Mouse (Mus musculus): Measurements from ENCODE around the gene Gpc6.
A peak's percentile ranks its signal among the peaks of the same experiment; 100 is the strongest.

Gpc6 gene

GRCm38 (mm10) chr14:117625100-117625710 lies 700.1 kb downstream of the Gpc6 start:
- DNase-seq (ENCODE audit: low spot score) = no peak

DNA sequence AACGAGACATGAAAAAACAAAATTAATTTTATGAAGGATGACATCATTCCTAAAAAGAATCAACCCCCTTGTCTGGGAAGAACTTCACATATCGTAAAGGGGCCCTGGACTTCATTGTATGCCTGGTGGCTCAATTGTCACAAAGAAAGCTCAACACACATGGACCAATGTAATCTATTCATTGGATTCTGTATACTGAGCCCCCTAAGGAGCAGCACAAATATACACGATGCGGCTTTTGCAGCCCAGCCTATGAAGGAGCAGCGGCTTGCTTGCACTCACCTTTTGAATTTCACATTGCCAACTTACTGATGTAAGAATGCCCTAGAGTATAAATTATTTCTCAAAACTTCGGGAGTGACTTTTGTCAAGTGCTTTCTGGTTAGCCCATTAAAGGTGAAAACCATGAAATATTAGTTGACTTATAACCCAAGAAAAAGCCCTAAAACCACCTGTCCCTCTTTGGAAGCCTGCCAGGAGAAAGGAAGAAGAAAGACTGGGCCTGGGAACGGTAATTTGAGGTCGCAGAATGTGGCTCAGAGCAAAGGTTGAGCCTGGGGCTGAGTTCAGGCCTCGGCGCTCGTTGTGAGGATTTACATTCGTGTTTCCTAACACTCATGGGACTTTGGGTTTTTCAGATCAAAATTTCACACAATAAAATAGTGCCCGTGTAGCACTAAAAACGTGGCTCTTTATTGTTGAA lies 709.3 kb downstream of the Gpc6 start:
- DNase-seq (ENCODE audit: low spot score) = no peak

- no peak for DNase-seq (ENCODE audit: low spot score)
Observed at GRCm38 (mm10) chr14:117641853-117642252, 716.7 kb downstream of the Gpc6 start.

- no peak for DNase-seq (ENCODE audit: low spot score)
Observed at GRCm38 (mm10) chr14:117643069-117643468, 718.0 kb downstream of the Gpc6 start.

GRCm38 (mm10) chr14:117648199-117648960 lies 723.3 kb downstream of the Gpc6 start:
- DNase-seq (ENCODE audit: low spot score) = peak; percentile 17

GRCm38 (mm10) chr14:117650141-117650540 lies 725.0 kb downstream of the Gpc6 start:
- no peak for DNase-seq (ENCODE audit: low spot score)

- DNase-seq (ENCODE audit: low spot score) = peak; percentile 33
Observed at GRCm38 (mm10) chr14:117651271-117651670, 726.2 kb downstream of the Gpc6 start.

GRCm38 (mm10) chr14:117651938-117652337 lies 726.8 kb downstream of the Gpc6 start:
- no peak for DNase-seq (ENCODE audit: low spot score)

- no peak for DNase-seq (ENCODE audit: low spot score)
Observed at GRCm38 (mm10) chr14:117655382-117655781, 730.3 kb downstream of the Gpc6 start.

DNA sequence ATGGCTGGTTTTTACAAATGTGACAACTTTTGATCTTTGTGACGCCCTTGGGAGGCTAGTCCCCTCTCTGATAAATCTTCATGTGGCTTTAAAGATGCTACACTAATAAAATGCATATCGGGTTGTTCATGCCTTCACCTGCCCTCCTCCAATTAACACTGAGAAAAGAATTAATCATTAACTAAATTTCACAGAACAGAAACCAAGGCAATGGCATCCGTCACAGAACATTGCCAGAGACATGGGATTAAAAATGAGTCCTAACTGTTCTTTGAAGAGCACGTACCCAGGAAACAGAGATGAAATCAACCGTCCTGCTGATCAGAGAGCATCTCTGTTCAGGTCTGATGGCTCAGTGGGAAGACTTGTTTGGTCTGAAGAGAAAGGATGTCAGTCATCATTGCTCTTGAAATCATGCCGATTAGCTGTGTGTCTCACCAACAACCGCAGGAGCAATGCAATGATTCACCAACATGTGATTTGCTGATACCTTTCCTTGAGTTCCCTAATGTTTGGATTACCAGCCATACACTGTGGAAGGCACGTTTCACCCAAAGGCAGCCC lies 734.2 kb downstream of the Gpc6 start:
- no peak for DNase-seq (ENCODE audit: low spot score)

DNA sequence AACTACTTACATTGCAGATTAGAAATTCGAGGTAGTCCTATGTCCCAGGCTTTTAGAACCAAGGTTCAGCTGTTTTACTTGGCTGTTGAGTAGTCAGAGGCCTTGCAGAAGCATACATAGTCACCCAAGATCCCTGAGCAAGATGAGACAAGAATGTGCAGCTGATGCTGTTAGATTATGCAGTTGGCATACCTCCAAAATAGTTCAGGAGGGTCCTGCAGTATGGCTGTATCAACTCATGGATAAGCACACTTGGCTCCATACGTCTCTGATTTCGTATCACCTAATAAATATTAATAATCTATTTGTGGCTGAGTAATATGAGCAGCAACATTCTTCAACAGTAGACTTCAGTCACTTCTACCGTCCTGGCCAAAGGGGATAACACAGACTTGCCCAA lies 737.1 kb downstream of the Gpc6 start:
- DNase-seq (ENCODE audit: low spot score) = no peak

GRCm38 (mm10) chr14:117664796-117665195 lies 739.7 kb downstream of the Gpc6 start:
- DNase-seq (ENCODE audit: low spot score) = no peak

GRCm38 (mm10) chr14:117666126-117666525 lies 741.0 kb downstream of the Gpc6 start:
- no peak for DNase-seq (ENCODE audit: low spot score)

DNA sequence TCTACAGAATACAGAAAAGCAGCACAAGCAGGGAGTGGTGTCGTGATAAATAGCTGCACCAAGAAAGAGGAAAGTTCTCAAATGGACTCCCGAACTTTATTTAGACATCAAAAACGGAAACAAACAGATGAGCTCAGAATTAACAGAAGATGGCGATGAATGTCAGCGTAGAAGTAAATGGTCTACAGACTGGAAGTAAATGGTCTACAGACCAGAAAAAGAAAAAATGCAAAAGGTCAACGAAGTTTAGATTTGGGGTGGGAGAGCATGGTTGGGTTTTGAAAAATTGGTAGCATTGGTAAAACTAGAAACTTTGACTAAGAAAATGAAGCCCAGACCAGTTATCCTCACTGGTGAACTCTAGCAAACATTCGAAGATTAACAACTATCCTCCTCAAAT lies 748.4 kb downstream of the Gpc6 start:
- no peak for DNase-seq (ENCODE audit: low spot score)

DNA sequence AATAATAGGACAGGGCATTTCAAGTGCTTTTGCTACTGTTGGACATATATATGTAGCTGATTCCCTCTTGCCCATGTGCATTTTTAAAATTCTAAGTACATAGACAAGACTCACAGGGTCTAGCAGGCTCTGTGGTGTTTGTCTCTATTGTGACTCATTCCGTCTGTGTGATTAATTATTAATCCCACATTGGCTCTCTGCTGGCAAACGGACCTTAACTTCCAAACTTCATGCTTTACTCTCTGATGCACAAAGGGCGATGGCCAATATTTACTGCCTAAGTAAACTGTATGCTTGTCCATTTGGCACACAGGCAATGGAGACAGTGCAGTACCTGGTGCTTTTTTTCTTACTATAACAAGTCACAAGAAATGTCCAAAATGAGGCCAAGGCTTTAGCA lies 749.4 kb downstream of the Gpc6 start:
- DNase-seq (ENCODE audit: low spot score) = no peak

- DNase-seq (ENCODE audit: low spot score) = no peak
Observed at GRCm38 (mm10) chr14:117679926-117680325, 754.8 kb downstream of the Gpc6 start.

DNA sequence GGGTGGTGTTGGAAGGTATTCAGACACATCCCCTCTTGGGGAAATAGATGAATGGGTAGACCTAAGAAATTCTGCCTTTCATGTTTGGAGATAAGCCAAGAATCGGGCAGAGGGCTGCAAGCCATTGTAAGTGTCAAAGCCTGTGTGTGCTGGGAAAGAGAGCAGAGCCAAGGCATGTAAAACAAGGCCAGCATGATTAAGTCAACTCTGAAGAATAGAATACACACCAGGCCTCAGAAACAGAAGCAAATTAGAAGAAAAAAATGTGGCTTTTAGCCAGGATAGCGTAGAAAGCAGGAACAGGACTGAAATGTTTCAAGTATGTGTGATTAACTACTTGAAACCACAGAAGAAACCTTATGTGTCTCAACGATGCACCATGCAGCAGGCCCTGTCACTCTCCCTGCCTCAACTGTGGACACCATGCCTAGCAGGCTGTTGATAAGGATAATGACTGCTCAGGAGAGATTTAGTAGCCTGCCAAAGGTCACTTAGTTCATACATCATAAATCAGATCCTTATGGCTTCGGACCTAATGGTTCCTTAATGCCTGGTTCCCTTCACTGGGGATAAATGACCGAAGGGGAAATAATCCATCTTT lies 756.3 kb downstream of the Gpc6 start:
- DNase-seq (ENCODE audit: low spot score) = peak; percentile 69

DNA sequence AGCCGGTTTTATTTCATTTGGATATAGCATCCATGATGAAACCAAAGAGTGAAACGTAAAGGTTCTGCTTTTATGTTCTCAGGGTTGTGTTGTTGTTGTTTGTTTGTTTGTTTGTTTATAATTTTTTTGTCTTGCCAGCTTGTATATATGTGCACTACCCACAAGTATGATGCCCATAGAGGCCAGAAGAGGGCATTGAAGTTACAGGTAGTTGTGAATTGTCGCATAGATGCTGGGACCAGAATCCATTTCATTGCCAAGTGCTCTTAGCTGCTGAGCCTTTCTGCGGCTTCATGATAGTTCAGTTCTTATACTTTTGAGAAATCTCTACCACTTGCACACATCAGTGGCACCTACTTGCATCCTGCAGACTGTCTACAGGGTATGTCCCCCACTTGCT lies 758.0 kb downstream of the Gpc6 start:
- DNase-seq (ENCODE audit: low spot score) = no peak

DNA sequence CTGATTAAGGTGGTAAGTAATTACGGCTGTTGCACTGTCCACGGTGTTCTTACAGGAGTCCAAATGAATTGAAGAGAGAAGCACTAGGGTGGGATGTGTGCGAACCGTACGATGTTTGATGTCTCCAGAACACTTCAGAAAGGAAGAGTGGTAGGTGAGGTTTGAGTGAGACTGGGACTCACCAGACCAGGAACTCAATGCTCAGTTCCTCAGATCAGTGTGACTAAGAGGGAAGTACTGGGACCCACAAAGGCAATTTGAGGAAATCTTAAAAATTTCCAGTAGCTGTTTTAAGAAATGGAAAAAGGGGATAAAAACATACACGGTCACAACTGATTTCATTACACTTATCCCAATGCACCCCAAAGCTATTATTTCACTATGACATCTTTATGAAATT lies 764.7 kb downstream of the Gpc6 start:
- DNase-seq (ENCODE audit: low spot score) = no peak

GRCm38 (mm10) chr14:117695565-117695964 lies 770.5 kb downstream of the Gpc6 start:
- DNase-seq (ENCODE audit: low spot score) = no peak

DNA sequence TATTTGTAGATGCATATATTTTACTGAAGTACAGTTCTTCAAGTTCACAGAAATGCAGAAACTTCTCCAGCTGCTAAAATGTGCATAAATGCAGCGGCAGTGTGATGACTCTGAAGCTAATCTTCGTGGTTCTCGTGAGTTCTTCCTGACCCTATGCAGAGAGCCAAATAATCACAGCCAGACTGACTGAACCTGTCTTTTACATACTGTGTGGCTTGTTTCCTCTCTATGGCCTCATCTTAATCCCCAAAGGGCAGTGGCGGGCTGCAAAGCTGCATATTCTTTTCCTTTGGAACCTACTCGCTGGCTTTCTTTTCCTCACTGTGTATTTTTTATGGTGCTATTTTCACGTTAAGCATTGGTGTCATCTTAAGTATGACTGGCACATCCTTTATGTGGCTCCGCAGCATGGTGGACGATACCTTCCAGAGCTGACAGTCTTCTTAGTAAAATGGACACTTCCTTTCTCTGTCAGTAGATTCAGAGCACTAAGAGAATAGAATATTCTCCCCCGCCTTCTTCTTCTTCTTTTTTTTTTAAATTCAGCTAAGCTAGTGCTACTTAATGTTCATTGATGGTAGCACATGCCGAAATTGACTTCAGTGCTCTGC lies 775.7 kb downstream of the Gpc6 start:
- DNase-seq (ENCODE audit: low spot score) = no peak

DNA sequence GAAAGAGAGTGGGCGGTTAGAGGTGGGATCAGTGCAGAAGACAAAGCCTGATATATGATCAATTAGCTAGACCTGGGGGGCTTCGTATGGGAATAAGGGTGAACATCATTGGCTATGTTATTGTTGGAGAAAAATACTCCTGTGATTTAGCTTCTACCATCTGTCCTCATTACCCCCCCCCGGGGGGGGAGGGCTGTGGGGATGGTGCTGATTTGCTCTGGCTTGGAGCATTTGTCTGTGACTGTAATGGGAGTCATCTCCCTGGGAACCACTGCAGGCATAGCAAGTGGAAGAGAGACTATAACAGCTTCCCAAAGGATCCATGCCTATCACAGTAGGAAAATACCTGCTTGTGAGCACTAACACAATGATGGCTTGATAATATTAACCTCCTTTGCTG lies 783.7 kb downstream of the Gpc6 start:
- DNase-seq (ENCODE audit: low spot score) = no peak

All from embryo, embryonic 10.5 days (tissue).